Mouse (Mus musculus) thymus, postnatal 0 days (tissue): ENCODE data around the gene Pde4d. TPM values are rescaled to one million over a fixed set of nuclear protein-coding genes. Genes with fewer than 3 reads are reported as not detected.

Experiments used
- DNase-seq: peaks from one replicate; pipeline ENCODE4 v3.0.0-alpha.2; 2015; ENCODE audit warnings: low spot score
- polyA plus RNA-seq: library from polyadenylated mRNA; unstranded; fragments of >200 nt; fragmentation: Nextera tagmentation; extraction: Ambion mirVana; gene quantifications from 2 replicates; pipeline ENCODE4 v1.2.1, GENCODE M21; 2015

Gene Pde4d
- polyA plus RNA-seq, 1 experiment from 2014 or later, result 16.5 TPM

GRCm38 (mm10) chr13:109610772-109611171, 1161.0 kb downstream of the Pde4d start:
- no peak for DNase-seq

GRCm38 (mm10) chr13:109615213-109615784, 1165.6 kb downstream of the Pde4d start:
- no peak for DNase-seq

GRCm38 (mm10) chr13:109615785-109616281, 1166.1 kb downstream of the Pde4d start:
- peak; percentile 43 for DNase-seq

- no peak for DNase-seq
Observed at GRCm38 (mm10) chr13:109619158-109619657, 1169.5 kb downstream of the Pde4d start.

GRCm38 (mm10) chr13:109622207-109622606, 1172.5 kb downstream of the Pde4d start:
- no peak for DNase-seq

GRCm38 (mm10) chr13:109623201-109623600, 1173.5 kb downstream of the Pde4d start:
- no peak for DNase-seq

GRCm38 (mm10) chr13:109624772-109625349, 1175.1 kb downstream of the Pde4d start:
- no peak for DNase-seq

- no peak for DNase-seq
Observed at GRCm38 (mm10) chr13:109625466-109626129, 1175.8 kb downstream of the Pde4d start.

GRCm38 (mm10) chr13:109627265-109627664, 1177.5 kb downstream of the Pde4d start:
- DNase-seq, result no peak

- DNase-seq, result no peak
Observed at GRCm38 (mm10) chr13:109628606-109629005, 1178.9 kb downstream of the Pde4d start.

GRCm38 (mm10) chr13:109629216-109629615, 1179.5 kb downstream of the Pde4d start:
- DNase-seq, result no peak

GRCm38 (mm10) chr13:109631399-109632026, 1181.8 kb downstream of the Pde4d start:
- no peak for DNase-seq

- no peak for DNase-seq
Observed at GRCm38 (mm10) chr13:109632387-109633036, 1182.8 kb downstream of the Pde4d start.

GRCm38 (mm10) chr13:109633037-109633418, 1183.3 kb downstream of the Pde4d start:
- no peak for DNase-seq

- no peak for DNase-seq
Observed at GRCm38 (mm10) chr13:109635901-109636520, 1186.3 kb downstream of the Pde4d start.

- DNase-seq, result no peak
Observed at GRCm38 (mm10) chr13:109638273-109638672, 1188.5 kb downstream of the Pde4d start.

GRCm38 (mm10) chr13:109639286-109639685, 1189.5 kb downstream of the Pde4d start:
- DNase-seq, result no peak

- no peak for DNase-seq
Observed at GRCm38 (mm10) chr13:109641562-109641961, 1191.8 kb downstream of the Pde4d start.

- no peak for DNase-seq
Observed at GRCm38 (mm10) chr13:109643419-109643818, 1193.7 kb downstream of the Pde4d start.

- DNase-seq, result no peak
Observed at GRCm38 (mm10) chr13:109644086-109644485, 1194.3 kb downstream of the Pde4d start.
